Mouse (Mus musculus): ENCODE measurements around the gene Prom2. TPM values are rescaled to one million over a fixed set of nuclear protein-coding genes. Genes with fewer than 3 reads are reported as not detected.

Prom2 gene
- total and polyA plus RNA-seq, 2 experiments = 5.9 TPM; not detected in 1

DNA sequence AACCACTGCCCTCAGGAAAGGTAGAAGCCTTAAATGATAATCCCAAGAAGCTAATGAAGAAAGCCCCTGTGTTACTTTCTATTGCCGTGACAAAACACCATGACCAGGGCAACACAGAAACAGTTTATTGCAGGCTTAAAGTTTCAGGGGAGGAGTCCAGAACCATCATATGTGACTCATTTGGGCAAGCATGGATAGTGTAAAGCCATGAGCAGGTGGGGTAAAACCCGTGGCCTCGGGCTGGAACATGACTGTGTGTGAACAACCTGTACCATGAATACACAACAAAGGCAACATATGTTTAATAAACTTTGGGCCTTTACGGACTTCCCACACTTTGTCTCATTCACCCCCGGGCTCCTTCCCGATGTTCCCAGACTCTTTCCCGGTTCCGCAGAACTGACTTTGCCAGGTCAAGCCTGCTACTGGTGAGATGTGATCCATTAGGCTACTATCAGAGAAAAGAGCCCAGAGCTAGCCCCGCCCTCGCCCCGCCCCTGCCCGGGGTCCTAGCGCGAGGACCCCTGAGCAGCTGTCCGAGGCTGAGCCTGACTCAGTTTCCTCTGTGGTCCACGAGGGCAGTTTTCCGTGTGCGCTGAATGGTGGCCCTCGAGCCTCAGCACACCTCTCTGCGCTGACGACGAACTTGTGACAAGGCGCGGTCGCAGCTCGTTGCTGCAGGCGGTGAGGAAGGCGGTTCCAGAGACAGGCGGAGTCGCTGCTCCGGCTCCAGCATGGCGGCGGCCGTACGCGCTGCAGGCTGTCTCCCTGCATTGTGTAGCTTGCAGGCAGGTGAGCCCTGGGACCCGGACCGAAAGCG is 45.6 kb upstream of the Prom2 start, which contains the start of the genes Zfp661 and Mrps5:
Zfp661 (minus strand) TSS at position 401 of the 820 bp plus-strand sequence.
Mrps5 (plus strand) TSS at position 529 of the 820 bp plus-strand sequence.
- WGBS = 5% methylated on average over 39 of the region's 39 CpGs
- Histone ChIP-seq H3K36me3 (ENCODE audit: control insufficient read depth, insufficient read depth, low read length) (no peaks in the 10 kb centered on the region), H3K79me2 (ENCODE audit: control insufficient read depth, insufficient read depth, low read length) (peaks cover 17% of the 10 kb centered on the region; the same call in 1 of the 2 replicates), H3K27me3 (ENCODE audit: control insufficient read depth, insufficient read depth, low read length) (no peaks in the 10 kb centered on the region), H3K4me3 (ENCODE audit: insufficient read depth, low read depth, low read length) (peak within 1 kb of the TSS; percentile 76), H3K9ac (ENCODE audit: low read depth, low read length) (peak within 1 kb of the TSS; percentile 90), H3K27ac (replicated peaks; ENCODE audit: insufficient read depth, low read depth, low read length) (peak within 1 kb of the TSS; percentile 87), H3K4me1 (ENCODE audit: control insufficient read depth, insufficient read depth, low read length) (peaks cover 14% of the 10 kb centered on the region)
- TF ChIP-seq POLR2A (IDR thresholded peaks at IDR 0.05; ENCODE audit: extremely low read depth, insufficient read depth, low read length) (peak; percentile 69), CTCF (IDR thresholded peaks at IDR 0.05; ENCODE audit: low read depth, low read length) (no peak; the same call in 1 of the 2 replicates)
- DNase-seq (ENCODE audit: extremely low read depth, low read depth, low spot score) = peak; percentile 64

DNA sequence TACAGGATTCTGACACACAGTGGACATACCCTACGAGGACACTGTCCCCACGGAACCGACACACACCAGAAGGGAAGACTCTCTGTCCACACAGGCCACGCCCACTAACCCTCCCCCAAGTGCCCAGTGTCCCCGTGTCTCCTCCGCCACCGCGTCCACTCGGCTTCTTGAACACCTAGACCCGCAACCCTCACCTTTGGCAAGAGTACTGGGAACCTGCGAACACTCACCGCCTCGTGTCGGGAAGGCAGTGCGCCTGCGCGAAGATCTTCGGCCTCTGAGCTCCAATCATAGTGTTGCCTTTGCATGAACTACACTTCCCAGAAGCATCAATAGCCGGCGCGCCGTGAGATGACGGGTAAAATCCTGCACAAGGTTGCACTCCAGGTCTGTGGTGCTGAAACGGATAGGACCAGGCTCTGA is 43.2 kb upstream of the Prom2 start:
- peak overlapping the region; percentile 61 for H3K4me3 ChIP-seq (ENCODE audit: insufficient read depth, low read depth, low read length)
- peak overlapping the region; percentile 64 for H3K9ac ChIP-seq (ENCODE audit: low read depth, low read length)
- peaks cover 7% of the 10 kb centered on the region; the same call in 1 of the 2 replicates for H3K4me1 ChIP-seq (ENCODE audit: control insufficient read depth, insufficient read depth, low read length)
- peaks cover 14% of the 10 kb centered on the region; the same call in 1 of the 2 replicates for H3K79me2 ChIP-seq (ENCODE audit: control insufficient read depth, insufficient read depth, low read length)
- peak; percentile 96 for DNase-seq (ENCODE audit: extremely low read depth, low read depth, low spot score)
- WGBS = under 1% methylated on average over 24 of the region's 24 CpGs
- 0 out of 2 replicates have a peak, but pooled peaks cover 2% of the 10 kb centered on the region for H3K36me3 ChIP-seq (ENCODE audit: control insufficient read depth, insufficient read depth, low read length)
- H3K27ac ChIP-seq (replicated peaks; ENCODE audit: insufficient read depth, low read depth, low read length) = peak overlapping the region; percentile 13; the same call in 1 of the 2 replicates
- H3K27me3 ChIP-seq (ENCODE audit: control insufficient read depth, insufficient read depth, low read length) = no peaks in the 10 kb centered on the region
- TF ChIP-seq CTCF (IDR thresholded peaks at IDR 0.05; ENCODE audit: low read depth, low read length) = no peak
- TF ChIP-seq POLR2A (IDR thresholded peaks at IDR 0.05; ENCODE audit: extremely low read depth, insufficient read depth, low read length) = peak; percentile 55; the same call in 1 of the 2 replicates

DNA sequence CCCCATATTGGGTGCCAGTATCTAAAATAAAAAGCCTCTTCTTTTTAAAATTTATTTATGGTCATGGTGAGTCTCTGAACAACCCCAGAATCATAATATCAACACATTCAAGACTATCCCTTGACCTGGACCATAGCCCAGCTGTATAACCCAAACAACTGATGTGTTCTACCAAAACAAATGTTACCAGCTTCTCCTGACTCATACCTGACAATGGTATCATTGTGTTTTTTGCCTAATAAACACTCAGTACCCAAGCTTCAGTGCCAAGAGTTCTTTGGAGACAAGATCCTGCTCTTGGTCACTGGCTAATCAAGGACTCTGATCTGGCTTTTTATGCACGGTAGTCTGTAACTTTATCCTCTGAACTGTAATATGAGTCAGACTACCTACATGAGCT is 32.1 kb upstream of the Prom2 start:
- 62% methylated on average over 1 of the region's 1 CpGs for WGBS
- H3K4me1 ChIP-seq (ENCODE audit: control insufficient read depth, insufficient read depth, low read length) = no peaks in the 10 kb centered on the region
- H3K79me2 ChIP-seq (ENCODE audit: control insufficient read depth, insufficient read depth, low read length) = no peaks in the 10 kb centered on the region
- no peak overlapping the region for H3K9ac ChIP-seq (ENCODE audit: low read depth, low read length)
- no peak for DNase-seq (ENCODE audit: extremely low read depth, low read depth, low spot score)
- H3K27me3 ChIP-seq (ENCODE audit: control insufficient read depth, insufficient read depth, low read length) = peaks cover 4% of the 10 kb centered on the region; the same call in 1 of the 2 replicates
- no peak overlapping the region for H3K4me3 ChIP-seq (ENCODE audit: insufficient read depth, low read depth, low read length)
- no peak overlapping the region for H3K27ac ChIP-seq (replicated peaks; ENCODE audit: insufficient read depth, low read depth, low read length)
- TF ChIP-seq POLR2A (IDR thresholded peaks at IDR 0.05; ENCODE audit: extremely low read depth, insufficient read depth, low read length) = no peak
- no peak for TF ChIP-seq CTCF (IDR thresholded peaks at IDR 0.05; ENCODE audit: low read depth, low read length)
- H3K36me3 ChIP-seq (ENCODE audit: control insufficient read depth, insufficient read depth, low read length) = peaks cover 10% of the 10 kb centered on the region; the same call in 1 of the 2 replicates

DNA sequence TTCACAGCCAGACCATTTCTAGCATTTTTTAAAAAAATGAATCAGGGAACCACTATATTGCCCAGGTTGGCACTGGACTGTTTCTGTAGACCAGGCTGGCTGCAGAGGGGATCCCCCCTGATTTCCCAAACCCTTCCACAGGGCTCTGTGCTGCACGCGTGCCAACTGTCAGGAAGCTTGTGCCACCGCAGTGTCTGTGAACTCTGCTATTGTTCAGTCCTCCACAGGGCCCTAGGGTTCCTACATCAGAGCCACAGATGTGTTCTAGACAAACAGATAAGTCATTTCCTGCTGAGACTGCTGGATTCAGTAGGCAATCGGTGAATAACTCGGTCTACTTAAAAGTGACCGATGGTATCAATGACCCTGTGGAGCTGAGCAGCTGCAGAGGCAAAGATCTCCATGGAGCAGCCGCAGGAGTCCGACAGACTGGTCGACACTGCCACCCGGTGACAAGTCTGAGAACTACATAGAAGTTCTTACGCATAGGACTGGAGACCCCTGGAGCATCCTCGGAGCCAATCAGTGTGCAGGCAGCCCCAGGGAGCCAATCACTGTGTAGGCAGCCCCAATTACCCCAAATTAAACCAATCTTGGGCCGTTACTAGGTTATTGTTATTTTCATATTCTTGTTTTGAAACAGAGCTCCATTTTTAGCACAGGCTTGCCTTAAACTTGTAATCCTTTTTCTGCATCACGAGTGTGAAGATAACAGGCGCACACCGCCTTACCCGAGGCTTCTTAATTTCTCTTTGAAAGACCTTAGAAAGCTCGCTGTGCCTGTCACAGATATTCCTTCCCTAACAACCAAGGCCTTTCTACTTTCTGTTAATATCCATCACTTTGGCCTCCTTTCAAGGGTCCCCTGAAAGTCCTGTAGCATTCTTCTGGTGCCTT is 18.1 kb upstream of the Prom2 start:
- H3K27me3 ChIP-seq (ENCODE audit: control insufficient read depth, insufficient read depth, low read length) = no peaks in the 10 kb centered on the region; the same call in 1 of the 2 replicates
- TF ChIP-seq CTCF (IDR thresholded peaks at IDR 0.05; ENCODE audit: low read depth, low read length) (peak; percentile 86), POLR2A (IDR thresholded peaks at IDR 0.05; ENCODE audit: extremely low read depth, insufficient read depth, low read length) (no peak)
- H3K27ac ChIP-seq (replicated peaks; ENCODE audit: insufficient read depth, low read depth, low read length) = no peak overlapping the region
- no peak overlapping the region for H3K4me3 ChIP-seq (ENCODE audit: insufficient read depth, low read depth, low read length)
- 21% methylated on average over 18 of the region's 18 CpGs for WGBS
- H3K4me1 ChIP-seq (ENCODE audit: control insufficient read depth, insufficient read depth, low read length) = no peaks in the 10 kb centered on the region
- no peaks in the 10 kb centered on the region for H3K79me2 ChIP-seq (ENCODE audit: control insufficient read depth, insufficient read depth, low read length)
- no peaks in the 10 kb centered on the region for H3K36me3 ChIP-seq (ENCODE audit: control insufficient read depth, insufficient read depth, low read length)
- peak; percentile 16 for DNase-seq (ENCODE audit: extremely low read depth, low read depth, low spot score)
- H3K9ac ChIP-seq (ENCODE audit: low read depth, low read length) = no peak overlapping the region

DNA sequence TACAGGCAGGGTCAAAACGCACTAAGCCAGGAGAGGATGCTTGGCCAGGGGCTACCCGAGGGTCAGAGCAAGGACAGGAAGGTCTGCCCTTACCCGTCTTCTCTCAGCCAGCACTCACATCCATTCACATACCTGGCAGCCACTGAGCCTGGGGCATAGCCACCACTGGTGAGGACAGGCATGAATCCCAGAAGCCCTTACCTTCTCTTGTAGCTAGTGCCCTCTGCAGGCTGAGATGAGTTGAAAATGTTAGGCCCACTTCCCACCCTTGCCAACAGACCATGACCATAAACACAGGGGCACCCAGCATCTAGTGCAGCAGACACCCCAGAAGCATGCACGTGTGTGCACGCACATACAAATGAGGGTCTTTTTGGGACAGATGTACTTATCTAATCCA is 9.8 kb upstream of the Prom2 start:
- DNase-seq (ENCODE audit: extremely low read depth, low read depth, low spot score) = no peak
- Histone ChIP-seq H3K36me3 (ENCODE audit: control insufficient read depth, insufficient read depth, low read length) (no peaks in the 10 kb centered on the region), H3K27ac (replicated peaks; ENCODE audit: insufficient read depth, low read depth, low read length) (no peak overlapping the region), H3K79me2 (ENCODE audit: control insufficient read depth, insufficient read depth, low read length) (no peaks in the 10 kb centered on the region), H3K4me1 (ENCODE audit: control insufficient read depth, insufficient read depth, low read length) (no peaks in the 10 kb centered on the region), H3K4me3 (ENCODE audit: insufficient read depth, low read depth, low read length) (no peak overlapping the region), H3K27me3 (ENCODE audit: control insufficient read depth, insufficient read depth, low read length) (no peaks in the 10 kb centered on the region), H3K9ac (ENCODE audit: low read depth, low read length) (no peak overlapping the region)
- no peak for TF ChIP-seq POLR2A (IDR thresholded peaks at IDR 0.05; ENCODE audit: extremely low read depth, insufficient read depth, low read length)
- TF ChIP-seq CTCF (IDR thresholded peaks at IDR 0.05; ENCODE audit: low read depth, low read length) = no peak
- whole genome bisulfite sequencing = 57% methylated on average over 5 of the region's 5 CpGs
